Mouse (Mus musculus) cerebellum, adult (tissue): ENCODE data around the gene Aqp9.
A peak's percentile ranks its signal among the peaks of the same experiment; 100 is the strongest.

Experiments
- ATAC-seq: cut with Nextera tagmentation; 2 replicates; pipeline ENCODE4 v1.9.2; 2017; ENCODE audit warnings: mild to moderate bottlenecking, moderate library complexity, mixed read lengths; ENCODE audit not compliant: insufficient number of reproducible peaks, low FRiP score, low TSS enrichment

Aqp9 gene

DNA sequence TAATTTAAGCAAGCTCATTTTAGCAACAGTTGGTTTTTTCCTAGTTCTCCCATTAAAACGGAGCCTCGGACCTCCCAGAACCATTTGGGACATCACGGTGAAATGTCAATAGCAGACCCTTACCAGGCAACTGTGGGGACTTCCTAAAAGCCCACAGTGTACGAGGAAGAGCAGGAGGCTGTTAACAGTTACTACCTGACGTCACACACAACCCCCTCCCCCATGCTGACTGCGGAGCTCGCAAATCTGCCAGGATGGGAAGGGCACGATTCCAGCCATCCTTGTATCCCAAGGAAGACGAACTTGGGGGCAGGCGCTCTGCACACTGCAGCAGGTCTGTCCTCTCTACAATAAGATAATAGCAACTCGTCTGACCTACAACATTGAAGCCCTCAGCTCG is at the start of gene Aqp9:
Gene Aqp9 (minus strand): TSS at position 172 of the 400 bp plus-strand sequence.
- no peak for ATAC-seq

DNA sequence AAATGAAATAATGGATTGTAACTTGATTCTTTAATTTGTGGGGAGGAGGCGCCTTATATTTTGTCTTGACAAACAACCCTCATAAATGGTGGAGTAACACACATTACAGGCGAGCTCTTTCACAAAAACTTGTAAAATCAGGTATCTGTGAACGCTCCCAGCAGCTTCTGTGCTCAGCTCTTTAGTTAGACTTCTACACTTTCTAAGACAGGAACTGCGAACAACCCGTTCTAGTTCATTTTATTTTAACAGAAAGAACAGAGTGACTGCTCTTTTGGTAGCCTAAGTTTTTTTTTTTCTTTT is 49.3 kb upstream of the Aqp9 start:
- ATAC-seq = no peak

DNA sequence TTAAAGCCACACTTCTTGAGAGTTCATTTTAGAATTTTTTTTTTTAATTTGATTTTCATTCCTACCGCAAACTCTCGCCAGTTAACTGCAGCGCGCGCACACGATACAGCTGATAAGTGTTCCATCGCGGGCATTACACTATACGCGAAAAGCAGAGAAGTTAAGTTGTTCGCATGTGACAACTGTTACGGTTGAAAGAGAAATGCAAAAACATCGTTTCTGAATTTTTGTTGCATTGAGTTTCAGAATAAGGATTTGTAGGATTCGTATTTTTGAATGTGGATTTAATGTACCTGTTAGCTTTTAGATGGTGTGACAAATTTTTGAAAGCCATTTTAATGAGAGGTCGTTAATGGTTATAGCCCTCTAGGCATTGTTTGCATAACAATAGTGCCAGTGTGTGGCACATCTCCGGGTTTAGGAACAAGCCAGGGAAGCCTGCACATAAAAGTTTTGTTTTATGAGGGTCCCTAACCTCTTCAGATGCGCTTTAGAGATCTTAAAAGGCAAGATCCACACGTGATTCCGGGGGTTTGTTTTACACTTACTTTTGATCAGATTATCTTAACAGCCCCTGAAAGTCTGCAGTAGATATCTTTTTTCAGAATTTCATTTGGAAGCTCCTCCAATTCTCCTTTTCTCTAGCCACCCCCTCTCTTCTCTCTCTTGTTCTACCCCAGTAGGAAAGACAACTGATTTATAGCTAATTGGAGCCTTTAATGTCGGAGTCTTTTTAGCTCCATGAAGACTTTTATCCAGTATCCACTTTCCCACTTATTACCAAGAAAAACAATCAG is 48.7 kb upstream of the Aqp9 start:
- ATAC-seq = no peak

DNA sequence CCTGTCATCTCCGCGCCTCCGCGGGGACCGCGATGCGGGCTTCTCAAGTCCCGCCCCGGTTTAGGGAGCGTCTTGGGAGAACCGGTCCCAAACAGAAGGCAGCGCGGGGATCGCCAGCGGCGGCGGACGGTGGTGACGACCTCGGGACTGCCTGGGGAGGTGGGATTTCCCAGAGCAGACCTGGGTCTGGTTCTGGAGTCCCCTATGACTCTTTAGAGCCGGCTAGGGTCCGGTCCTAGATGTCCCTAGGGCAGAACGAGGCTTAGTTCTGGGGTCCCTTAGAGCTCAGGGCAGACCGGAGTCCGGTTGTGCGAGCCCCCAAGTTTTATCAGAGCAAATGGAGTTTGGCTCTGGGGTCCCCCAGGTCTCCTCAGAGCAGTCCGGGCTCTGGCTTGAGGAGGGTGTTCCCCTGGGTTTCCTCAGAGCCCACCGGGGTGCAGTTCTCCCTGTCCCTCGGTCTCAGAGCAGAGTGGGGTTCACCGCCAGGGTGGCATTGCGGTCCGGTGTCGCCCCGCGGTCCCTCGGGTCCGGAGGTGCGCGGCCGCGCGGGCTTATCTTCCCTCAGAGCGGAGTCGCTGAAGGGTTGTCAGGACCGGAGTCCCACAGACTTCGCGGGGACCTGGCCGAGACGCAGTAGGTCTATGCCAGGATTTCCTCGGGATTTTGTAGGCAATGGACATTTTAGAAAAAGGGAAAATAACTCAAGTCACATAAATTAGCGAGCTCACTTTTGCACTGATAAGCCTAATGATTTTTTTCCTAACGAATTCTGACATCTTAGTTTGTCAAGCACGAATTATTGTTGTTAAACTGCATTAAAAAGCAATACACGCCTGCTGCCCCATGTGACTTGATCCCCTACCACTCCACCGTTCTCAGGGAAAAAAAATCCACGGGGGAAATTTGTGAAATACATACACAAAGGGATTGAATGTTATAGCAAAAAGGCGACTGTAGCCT is 47.8 kb upstream of the Aqp9 start:
- ATAC-seq = peak; percentile 36; the same call in 1 of the 2 replicates

DNA sequence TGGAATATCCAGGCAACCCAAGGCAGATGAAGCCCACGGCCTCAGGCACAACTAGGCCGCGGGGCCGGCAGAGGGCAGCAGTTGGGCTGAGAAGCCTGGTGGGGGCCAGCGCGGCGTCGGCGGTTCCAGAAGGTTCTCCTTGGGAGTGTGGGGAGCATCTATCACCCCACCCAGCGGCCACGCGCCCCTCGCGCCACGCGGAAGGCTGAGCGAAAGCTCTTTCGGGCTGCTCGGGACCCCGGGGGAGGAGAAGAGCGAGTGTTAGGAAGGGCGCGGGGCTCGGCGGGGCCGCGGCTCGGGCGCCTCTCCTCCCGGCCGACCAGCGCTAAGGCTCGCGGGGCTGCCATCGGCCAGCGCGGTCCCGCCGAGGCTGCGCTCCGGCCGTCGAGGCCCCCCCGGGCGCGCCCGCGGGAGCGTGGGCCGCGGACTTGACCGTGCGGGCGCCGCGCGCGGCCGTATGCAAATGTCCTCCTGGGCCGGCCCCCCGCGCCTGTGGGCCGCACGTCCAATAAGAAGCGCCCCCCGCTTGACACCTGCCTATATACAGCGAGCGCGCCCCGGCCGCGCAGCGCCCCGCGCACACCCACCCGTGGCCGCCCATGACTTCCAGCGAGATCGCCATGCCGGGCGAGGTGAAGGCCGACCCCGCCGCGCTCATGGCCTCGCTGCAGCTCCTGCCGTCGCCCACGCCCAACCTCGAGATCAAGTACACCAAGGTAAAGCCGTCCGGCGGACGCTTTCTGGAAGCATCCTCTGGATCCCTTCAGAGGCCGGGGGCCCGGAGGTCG is 47.0 kb upstream of the Aqp9 start, which contains the start of gene Aldh1a2:
Gene Aldh1a2 (plus strand): TSS at position 542 of the 788 bp plus-strand sequence.
- no peak for ATAC-seq

DNA sequence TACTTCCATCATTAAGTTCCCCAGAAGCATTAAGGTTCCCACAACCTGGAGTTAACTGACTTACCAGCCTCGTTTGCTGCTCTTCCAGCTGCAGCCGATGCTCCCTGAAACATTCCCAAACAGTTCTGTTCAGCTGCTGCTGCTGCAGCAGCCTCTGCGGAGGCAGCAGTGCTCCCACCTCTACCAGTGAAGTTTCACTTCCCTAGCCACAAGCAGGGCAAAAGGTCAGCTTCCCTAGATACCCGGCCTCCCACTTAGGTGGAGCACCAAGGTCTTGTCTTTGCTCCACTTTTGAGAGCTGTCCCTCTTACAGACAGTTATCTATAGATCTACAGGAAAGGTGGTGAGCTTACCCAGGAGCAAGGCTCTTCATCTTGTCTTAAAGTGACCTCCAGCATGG is 45.2 kb upstream of the Aqp9 start:
- ATAC-seq = no peak

DNA sequence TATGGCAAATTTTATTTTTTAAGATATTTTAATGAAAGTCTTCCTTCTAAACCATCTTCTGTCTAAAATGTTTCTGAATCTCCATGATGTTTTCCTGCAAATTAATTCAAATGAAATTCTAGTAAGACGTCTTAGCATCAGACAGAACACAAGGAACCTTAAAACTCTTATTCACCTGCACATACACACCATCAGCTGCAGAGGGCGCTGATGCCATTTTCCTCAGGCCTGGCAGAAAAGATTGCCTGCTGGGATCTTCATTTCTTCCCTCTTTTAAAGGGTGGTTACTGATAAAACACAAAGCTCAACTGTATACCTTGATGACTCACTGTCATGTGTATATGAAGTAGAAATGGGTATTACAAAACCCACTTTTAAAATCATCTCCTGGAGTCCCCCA is 42.4 kb upstream of the Aqp9 start:
- no peak for ATAC-seq

DNA sequence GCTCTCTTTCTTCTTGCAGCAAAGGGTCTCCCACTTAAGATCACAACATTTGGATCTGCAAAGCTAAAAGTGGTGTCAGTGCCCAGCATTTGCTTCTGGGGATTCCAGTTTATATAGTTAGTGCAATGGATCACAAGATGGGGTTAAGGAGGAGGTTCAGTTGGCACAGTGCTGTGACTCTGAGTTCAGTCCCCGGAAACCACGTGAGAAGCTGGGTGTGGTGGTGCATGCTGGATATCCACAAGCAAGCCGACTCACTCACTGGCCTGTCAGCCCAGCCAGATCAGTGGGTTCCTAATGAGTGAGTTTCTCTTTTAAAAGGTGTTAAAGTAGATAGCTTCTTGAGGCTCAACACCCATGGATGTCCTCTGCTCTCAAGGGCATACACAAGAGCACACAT is 40.8 kb upstream of the Aqp9 start:
- ATAC-seq = no peak

DNA sequence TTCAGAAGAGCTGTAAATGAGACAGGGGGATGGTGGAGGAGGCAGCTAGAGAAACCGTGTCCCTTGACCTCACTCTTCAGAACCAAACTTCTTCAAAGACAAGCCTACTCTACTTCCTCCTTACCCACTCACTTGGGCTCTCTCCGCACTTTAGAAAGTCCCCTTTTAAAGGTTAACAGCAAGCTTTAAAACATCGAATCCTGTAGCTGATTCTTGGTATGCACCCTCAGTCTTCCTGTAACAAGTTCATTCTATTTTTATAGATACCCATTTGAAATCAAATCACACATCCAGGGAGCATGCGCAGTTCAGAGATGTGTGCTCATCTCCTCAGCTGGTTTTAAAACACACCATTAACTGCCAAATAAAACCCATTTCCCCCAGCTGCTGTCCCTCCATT is 33.8 kb upstream of the Aqp9 start:
- ATAC-seq = no peak

DNA sequence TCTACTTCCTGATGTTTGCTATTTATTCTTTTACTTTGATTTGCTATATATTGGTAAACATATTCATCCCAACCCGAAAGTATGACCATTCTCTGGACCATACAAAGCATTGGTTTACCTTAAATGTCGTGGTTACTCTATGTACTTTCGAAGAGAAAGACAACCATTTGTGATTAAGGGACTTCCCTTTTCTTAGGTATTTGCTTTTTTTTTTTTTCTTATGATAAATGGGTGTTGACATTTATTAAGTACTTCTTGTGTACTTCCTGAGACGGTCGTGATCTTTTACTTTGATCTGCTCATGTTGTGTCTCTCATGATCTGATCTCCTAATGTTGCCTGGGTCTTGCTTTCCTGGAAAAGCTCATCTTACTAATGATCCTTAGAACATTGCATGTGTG is 30.3 kb upstream of the Aqp9 start:
- no peak for ATAC-seq

DNA sequence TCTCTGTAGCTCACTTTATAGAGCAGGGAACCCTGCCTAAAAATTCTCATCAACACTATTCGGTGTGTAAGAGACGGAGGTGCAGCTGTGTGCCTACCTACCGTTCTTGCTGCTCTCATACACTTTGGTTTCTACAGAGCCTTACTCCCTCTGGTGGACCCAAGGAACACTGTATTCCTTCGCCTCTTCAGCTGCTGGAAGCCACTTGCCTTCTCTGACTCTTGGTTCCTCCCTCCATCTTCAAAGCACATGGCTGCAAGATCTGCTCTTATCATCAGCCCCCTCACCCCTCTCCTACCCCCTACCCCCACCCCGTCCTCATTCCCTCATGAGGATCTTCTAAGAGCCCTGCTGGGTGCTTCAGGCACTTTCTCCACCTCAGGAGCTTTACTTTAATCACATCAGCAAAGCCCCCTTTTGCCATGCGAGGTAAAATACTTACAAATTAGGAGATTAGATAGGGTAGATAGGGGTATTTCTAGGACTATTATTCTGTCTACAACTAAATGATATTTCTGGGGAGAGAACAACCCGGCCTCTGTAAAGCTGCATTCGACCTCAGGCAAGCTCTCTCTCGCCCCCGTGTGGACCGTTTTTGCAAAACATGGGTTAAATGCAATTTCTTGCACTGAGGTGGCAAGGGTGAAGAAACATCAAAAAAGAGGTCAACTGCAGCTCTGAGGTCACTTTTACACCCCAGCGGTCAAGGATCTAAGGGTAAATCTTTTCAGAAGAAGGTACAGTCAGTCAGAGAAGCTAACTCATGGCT is 20.3 kb upstream of the Aqp9 start:
- ATAC-seq = peak; percentile 58; the same call in 1 of the 2 replicates

DNA sequence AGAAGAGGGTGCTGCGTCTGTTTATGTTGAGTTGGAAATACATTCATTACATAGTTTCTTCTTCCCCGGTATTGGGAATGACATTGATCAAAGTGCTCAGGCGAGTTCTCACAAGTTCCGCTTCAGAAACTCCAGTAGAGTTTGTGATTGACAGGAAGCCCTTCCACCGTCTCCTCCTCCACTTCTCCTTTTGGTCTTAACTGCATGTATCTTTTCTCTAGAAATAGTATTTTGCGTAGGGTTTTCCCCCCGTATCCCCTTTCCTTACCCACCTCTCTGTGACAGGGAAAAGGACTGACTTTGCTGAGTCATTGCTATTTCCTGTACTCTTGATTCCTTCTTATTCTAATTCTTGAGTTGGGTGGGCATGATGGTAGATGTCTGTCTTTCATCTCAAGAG is 18.9 kb upstream of the Aqp9 start:
- no peak for ATAC-seq

DNA sequence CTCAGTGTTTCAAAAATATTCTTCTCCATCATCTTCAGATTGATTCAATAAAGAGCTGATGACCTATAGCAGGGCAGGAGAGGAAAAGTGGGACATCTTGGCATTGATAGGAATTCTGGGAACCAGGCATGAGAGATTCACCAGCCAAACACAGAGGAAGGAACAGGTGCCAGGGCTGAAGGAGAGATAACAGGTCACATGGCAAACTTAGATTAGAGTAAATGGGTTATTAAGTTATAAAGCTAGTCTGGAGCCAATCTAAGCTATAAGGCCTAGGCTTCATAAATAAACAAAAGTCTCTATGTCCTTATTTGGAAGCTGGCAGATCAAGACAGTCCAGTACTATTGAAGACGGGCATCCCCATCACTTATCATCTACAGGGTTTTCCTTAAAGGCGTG is 17.3 kb upstream of the Aqp9 start:
- ATAC-seq = no peak

DNA sequence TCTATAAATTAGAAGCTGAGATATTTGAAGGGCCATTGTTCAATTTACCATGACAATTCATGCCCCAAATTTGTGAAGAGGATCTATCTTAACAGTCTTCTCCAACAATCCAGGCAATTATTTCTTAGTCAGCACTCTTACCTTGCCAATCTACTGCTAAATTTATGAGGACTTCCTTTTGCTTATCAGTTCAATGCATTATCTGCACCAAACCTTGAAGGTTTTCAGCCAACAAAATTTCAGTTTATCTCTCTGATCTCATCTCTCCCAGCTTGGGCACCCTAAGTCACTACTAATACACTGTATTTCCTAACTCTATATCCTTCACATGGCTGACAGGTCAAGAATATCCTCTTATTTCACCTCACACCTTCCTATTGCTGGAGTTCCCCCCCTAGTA is 16.8 kb upstream of the Aqp9 start:
- ATAC-seq = no peak

DNA sequence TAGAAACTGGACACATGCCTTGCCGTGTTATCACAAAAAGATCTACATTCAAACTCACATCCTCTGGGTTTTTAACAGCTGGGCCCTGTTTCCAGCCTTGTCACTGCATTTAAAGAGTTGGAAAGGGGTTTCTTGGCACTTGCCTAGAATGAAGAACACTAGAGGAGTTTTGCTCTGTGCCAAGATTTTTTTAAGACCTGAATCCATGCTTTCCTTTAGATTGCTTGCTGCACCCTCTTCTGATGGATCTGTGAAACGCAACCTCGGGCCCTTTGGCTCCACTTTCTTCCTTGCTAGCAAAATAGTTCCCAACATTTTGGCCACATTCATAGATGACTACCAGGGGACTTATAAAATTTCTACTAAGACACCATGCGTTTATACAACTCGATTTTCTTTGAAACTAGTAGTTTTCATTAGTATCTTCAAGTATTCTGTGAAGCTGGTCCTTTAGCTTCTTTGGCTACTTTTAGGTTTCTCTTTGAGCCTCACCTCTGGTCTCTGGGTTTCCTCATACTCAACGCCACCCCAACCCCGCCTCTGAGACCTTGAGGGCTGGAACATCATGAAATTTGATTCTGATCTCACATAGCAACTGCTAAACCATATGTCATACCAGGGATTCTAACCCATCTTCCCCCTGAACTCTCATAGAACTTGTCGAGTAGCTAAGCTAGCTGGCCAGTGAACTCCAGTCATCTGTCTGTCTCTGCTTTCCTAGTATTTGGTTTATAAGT is 11.7 kb upstream of the Aqp9 start:
- no peak for ATAC-seq

DNA sequence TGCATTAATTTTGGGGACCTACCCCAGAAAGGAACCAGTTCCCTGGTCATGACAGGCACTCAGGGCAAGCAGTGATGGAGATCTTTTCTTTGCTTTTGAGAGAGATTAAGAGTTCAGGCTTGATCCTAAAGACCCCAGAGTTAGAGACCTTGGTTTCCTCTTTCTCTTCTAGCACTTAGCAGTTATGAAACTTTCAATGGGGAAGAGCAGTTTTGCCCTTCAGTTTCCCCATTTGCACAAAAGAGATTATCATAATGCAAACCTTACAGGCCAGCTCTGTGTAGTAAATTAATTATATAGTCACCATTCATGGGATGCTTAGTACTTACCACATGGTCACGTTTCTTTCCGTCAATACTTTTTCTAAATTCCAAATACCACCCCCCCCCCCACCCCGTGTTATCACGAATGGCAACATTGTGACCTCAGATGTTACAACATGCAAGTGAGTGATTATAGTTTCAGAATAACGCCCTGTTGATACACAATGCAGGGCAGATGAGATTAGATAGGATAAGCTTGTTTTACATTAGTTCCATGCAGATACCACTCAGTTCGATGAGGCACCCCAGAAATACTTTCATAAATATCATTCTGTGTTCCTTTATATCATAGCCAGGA is 10.9 kb upstream of the Aqp9 start:
- no peak for ATAC-seq

DNA sequence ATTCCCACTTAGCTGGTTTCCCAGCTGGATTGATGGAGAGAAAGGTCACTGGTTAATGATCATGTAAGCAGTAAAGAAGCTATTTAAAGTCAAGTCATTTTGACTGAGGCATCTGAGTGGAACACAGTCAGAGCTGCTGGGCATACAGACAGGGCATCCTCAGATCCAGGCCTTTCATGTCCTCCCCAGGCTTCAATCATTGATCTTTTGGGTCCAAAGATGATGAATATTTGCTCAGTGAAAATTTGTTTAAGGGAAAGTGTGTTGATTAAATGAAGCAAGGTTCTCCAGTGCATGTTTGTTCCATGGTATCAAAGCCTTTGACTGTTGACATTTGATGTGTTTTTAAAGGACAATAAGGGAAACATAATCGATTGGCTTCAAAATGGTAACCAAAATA is 7.2 kb upstream of the Aqp9 start:
- no peak for ATAC-seq

DNA sequence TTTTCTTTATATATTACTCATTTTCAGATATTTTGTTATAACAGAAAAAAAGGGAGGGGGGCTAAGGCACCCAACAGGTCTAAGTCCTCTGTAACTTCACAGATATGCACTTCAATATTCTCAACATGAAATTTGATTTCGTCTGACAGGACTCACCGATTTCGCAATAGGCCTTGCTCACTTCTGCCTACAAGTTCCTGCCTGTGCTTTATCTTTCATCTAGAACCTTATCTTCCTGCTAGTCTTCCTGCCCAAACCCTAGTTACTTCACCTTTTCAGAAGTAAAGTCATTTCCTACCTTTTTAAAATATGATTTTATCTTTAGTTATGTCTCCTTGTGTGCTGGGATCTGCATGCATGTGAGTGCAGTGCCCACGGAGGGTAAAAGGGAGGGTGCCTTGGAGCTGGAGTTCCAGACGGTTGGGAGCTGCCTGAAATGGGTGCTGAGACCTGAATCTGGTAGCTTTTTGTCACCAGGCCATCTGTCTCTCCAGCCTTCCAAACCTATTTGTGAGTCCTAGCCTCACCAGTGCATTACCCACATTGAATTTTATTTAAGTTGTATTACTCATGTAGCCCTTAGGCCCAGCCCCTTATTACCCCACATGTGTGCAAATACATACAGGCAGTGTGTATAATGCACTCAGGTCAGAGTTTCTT is 6.0 kb upstream of the Aqp9 start:
- no peak for ATAC-seq
